Mouse (Mus musculus): Measurements from ENCODE around the gene Abhd16a. TPM values are rescaled to one million over a fixed set of nuclear protein-coding genes. Genes with fewer than 3 reads are reported as not detected.
A peak's percentile ranks its signal among the peaks of the same experiment; 100 is the strongest.

Abhd16a gene
- total RNA-seq (2022): 100 to 1,000 TPM in 3 of 4 experiments, 10 to 100 TPM in 1; 96.2 to 115 (median 106) TPM

- peak; percentile 91 to 95 for DNase-seq (ENCODE audit: low spot score in 2 of 2)
Observed at GRCm38 (mm10) chr17:35088825-35089644, at the start of gene Abhd16a. TSS of gene Abhd16a (plus strand) at chr17:35089263.

- no peak for DNase-seq (ENCODE audit: low spot score in 2 of 2)
Observed at GRCm38 (mm10) chr17:35043794-35044193, 45.3 kb upstream of the Abhd16a start.

GRCm38 (mm10) chr17:35044904-35045806 lies 43.9 kb upstream of the Abhd16a start:
- DNase-seq (ENCODE audit: low spot score in 2 of 2): no peak

GRCm38 (mm10) chr17:35045807-35046680 lies 43.0 kb upstream of the Abhd16a start:
- no peak for DNase-seq (ENCODE audit: low spot score in 2 of 2)

- peak; percentile 90 to 94 for DNase-seq (ENCODE audit: low spot score in 2 of 2)
Observed at GRCm38 (mm10) chr17:35046681-35047455, 42.2 kb upstream of the Abhd16a start, which contains the start of gene Msh5. TSS of gene Msh5 (minus strand) at chr17:35046745.

- no peak for DNase-seq (ENCODE audit: low spot score in 2 of 2)
Observed at GRCm38 (mm10) chr17:35047688-35048087, 41.4 kb upstream of the Abhd16a start.

GRCm38 (mm10) chr17:35048149-35048931 lies 40.7 kb upstream of the Abhd16a start:
- no peak for DNase-seq (ENCODE audit: low spot score in 2 of 2)

GRCm38 (mm10) chr17:35048932-35049440 lies 40.1 kb upstream of the Abhd16a start:
- DNase-seq (ENCODE audit: low spot score in 2 of 2): no peak

GRCm38 (mm10) chr17:35049561-35050016 lies 39.5 kb upstream of the Abhd16a start, which contains the start of gene Clic1:
TSS of gene Clic1 (plus strand) at chr17:35049966.
- DNase-seq (ENCODE audit: low spot score in 2 of 2): no peak

- no peak for DNase-seq (ENCODE audit: low spot score in 2 of 2)
Observed at GRCm38 (mm10) chr17:35050126-35050750, 38.8 kb upstream of the Abhd16a start.

- no peak for DNase-seq (ENCODE audit: low spot score in 2 of 2)
Observed at GRCm38 (mm10) chr17:35051156-35052086, 37.6 kb upstream of the Abhd16a start.

GRCm38 (mm10) chr17:35052271-35052798 lies 36.7 kb upstream of the Abhd16a start:
- DNase-seq (ENCODE audit: low spot score in 2 of 2): no peak

- no peak for DNase-seq (ENCODE audit: low spot score in 2 of 2)
Observed at GRCm38 (mm10) chr17:35055691-35056495, 33.2 kb upstream of the Abhd16a start.

GRCm38 (mm10) chr17:35057090-35057489 lies 32.0 kb upstream of the Abhd16a start:
- DNase-seq (ENCODE audit: low spot score in 2 of 2): no peak

GRCm38 (mm10) chr17:35058316-35058715 lies 30.7 kb upstream of the Abhd16a start:
- no peak for DNase-seq (ENCODE audit: low spot score in 2 of 2)
